Mouse (Mus musculus) heart, embryonic 14.5 days (tissue): ENCODE results near the gene Fzr1. TPM values are rescaled to one million over a fixed set of nuclear protein-coding genes. Genes with fewer than 3 reads are reported as not detected.
A peak's percentile ranks its signal among the peaks of the same experiment; 100 is the strongest.

Experiments
- ATAC-seq: fragments of 200-750 bp; cut with Nextera tagmentation; 2 replicates; pipeline ENCODE4 v1.8.0; 2017; ENCODE audit warnings: low read depth, moderate TSS enrichment; ENCODE audit not compliant: insufficient number of reproducible peaks, insufficient read depth, low FRiP score
- H3K27ac ChIP-seq, 2 experiments: fragments of 200-500 bp in 1 of 2; fragments of 300-500 bp in 1 of 2; sonication (generic) in 1 of 2; replicated peaks in 1 of 2; 2 replicates each; pipeline ENCODE4 v1.5.1; 2012 to 2014; ENCODE audit warnings: low read depth in 2 of 2, low read length in 2 of 2, control low read depth in 1 of 2, mild to moderate bottlenecking in 1 of 2, mixed read lengths in 1 of 2; ENCODE audit not compliant: control insufficient read depth in 1 of 2, insufficient read depth in 1 of 2
- H3K27me3 ChIP-seq: fragments of 300-500 bp; sonication (generic); 2 replicates; pipeline ENCODE4 v1.6.1; 2014; ENCODE audit warnings: mild to moderate bottlenecking, low read length, control low read depth; ENCODE audit not compliant: control insufficient read depth, insufficient read depth
- H3K36me3 ChIP-seq: fragments of 300-500 bp; sonication (generic); 2 replicates; pipeline ENCODE4 v1.6.1; 2014; ENCODE audit warnings: mild to moderate bottlenecking, control low read depth, low read length, mixed read lengths; ENCODE audit not compliant: control insufficient read depth, insufficient read depth
- H3K4me1 ChIP-seq, 2 experiments: fragments of 200-500 bp in 1 of 2; fragments of 300-500 bp in 1 of 2; sonication (generic) in 1 of 2; 2 replicates each; pipeline ENCODE4 v1.6.1; 2012 to 2014; ENCODE audit warnings: low read length in 2 of 2, control low read depth in 1 of 2, mixed read lengths in 1 of 2; ENCODE audit not compliant: control insufficient read depth in 2 of 2, insufficient read depth in 2 of 2
- H3K4me2 ChIP-seq: fragments of 300-500 bp; sonication (generic); 2 replicates; pipeline ENCODE4 v1.6.1; 2014; ENCODE audit warnings: mild to moderate bottlenecking, low read length
- H3K4me3 ChIP-seq, 2 experiments: fragments of 200-500 bp in 1 of 2; fragments of 300-500 bp in 1 of 2; sonication (generic) in 1 of 2; 2 replicates each; pipeline ENCODE4 v1.5.1; 2012 to 2014; ENCODE audit warnings: low read length in 2 of 2, mild to moderate bottlenecking in 2 of 2, control low read depth in 1 of 2, low read depth in 1 of 2, moderate library complexity in 1 of 2; ENCODE audit not compliant: control insufficient read depth in 1 of 2, insufficient read depth in 1 of 2
- H3K9ac ChIP-seq: fragments of 300-500 bp; sonication (generic); 2 replicates; pipeline ENCODE4 v1.6.1; 2014; ENCODE audit warnings: mild to moderate bottlenecking, low read length
- H3K9me3 ChIP-seq: fragments of 300-500 bp; sonication (generic); 2 replicates; pipeline ENCODE4 v1.6.1; 2016; ENCODE audit warnings: low read length, control low read depth; ENCODE audit not compliant: control insufficient read depth
- WGBS: fragments of 180-500 bp; shearing (Covaris S2); extraction: QIAGEN DNeasy Blood & Tissue Kit; methylation state at CpG from one replicate; pipeline ENCODE4 v1.1.7; 2014; 5-methylcytosine and 5-hydroxymethylcytosine counted together
- polyA plus RNA-seq: library from polyadenylated mRNA; unstranded; fragments of >200 nt; fragmentation: Nextera tagmentation; extraction: Ambion mirVana; gene quantifications from 2 replicates; pipeline ENCODE4 v1.2.1, GENCODE M21; 2014

Gene Fzr1
- polyA plus RNA-seq, 1 experiment from 2014 or later: 64.6 TPM

DNA sequence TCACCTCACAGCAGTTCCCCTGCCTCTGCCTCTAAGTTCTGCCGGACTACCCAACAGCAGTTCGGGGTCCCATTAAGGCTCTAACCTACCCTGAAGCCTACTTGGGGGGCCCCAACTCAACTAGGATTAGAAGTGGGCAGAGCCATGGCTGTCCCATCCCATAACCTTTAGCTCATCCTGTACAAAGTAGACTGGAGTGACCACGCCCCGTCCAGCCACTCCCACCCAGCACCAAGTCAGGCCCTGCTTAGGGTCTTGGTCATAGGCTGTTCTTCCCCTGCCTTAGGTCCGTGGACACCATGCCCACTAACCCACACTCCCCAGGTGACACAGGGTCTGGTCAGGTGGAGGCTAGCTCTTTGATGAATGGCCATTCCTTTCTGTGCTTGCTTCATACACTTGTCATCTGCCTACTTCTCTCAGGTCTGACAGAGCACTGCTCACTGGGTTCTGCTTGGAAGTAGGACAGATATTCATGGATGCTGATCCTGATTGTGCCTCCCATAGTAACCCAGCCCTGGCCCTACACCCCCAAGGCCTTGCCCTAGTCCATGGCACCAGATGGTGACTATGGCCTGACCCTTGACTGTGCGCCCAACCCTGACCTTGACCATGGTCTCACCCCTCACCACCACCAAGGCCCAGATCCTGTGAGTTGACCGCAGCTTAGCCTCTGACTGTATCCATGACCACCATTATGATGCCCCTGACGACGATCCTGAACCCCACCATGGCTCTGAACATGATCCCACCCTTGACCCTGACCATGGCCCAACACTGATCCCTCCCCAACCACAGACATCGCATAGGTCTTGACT lies 41.0 kb upstream of the Fzr1 start:
- Histone ChIP-seq H3K4me3 (no peak overlapping the region), H3K9me3 (no peaks in the 10 kb centered on the region), H3K36me3 (peaks cover 34% of the 10 kb centered on the region), H3K4me1 (peaks cover 30 to 53% of the 10 kb centered on the region in 2 experiments), H3K4me2 (no peak overlapping the region), H3K9ac (peak overlapping the region; percentile 28; the same call in 1 of the 2 replicates), H3K27me3 (no peaks in the 10 kb centered on the region), H3K27ac (no peak overlapping the region)
- ATAC-seq: no peak
- 92% methylated on average over 10 of the region's 10 CpGs for WGBS

DNA sequence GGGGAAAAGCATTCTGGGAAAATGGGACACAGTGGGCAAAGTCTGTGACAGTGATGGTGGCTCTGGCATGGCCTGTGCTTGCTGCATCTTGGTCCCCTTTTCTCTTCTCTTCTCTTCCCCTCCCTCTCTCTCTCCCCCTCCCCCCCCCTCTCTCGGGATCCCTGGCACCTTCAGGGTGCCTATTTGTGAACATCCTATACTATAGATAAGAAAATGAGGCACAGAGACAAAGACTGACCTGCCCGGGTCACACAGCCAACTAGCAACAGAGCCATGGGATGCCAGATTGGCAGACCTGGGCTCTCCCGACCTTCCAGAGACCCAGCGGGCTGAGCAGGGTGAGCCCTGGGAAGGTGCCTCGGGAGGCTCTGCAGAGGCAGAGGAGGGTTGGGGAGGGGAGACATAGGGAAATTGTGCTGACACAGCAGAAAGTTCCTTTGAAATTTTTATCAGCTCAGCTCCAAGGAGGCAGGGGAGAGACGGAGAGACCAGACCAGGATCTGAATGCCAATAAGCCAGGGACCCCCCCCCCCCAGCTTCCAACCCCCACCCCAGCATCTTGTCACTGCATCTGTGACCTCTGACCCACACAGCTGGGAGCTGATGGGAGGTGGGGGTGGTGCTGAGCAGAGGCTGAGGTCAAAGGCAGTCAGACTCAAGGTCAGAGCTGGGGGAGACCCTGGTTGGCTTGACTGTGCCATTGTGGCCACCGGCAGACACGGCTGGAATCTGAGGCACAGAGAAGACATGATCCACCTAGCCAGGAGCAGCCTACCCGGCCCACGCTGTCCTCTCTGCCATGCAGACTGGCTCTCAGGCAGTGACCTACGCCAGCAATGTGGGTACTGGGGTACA lies 40.1 kb upstream of the Fzr1 start:
- Histone ChIP-seq H3K4me3 (no peak overlapping the region), H3K4me2 (no peak overlapping the region), H3K36me3 (peaks cover 34% of the 10 kb centered on the region), H3K27me3 (no peaks in the 10 kb centered on the region), H3K9ac (peak overlapping the region; percentile 28; the same call in 1 of the 2 replicates), H3K9me3 (no peaks in the 10 kb centered on the region), H3K4me1 (peaks cover 37 to 53% of the 10 kb centered on the region in 2 experiments), H3K27ac (no peak overlapping the region)
- no peak for ATAC-seq
- WGBS: 37% methylated on average over 11 of the region's 11 CpGs

DNA sequence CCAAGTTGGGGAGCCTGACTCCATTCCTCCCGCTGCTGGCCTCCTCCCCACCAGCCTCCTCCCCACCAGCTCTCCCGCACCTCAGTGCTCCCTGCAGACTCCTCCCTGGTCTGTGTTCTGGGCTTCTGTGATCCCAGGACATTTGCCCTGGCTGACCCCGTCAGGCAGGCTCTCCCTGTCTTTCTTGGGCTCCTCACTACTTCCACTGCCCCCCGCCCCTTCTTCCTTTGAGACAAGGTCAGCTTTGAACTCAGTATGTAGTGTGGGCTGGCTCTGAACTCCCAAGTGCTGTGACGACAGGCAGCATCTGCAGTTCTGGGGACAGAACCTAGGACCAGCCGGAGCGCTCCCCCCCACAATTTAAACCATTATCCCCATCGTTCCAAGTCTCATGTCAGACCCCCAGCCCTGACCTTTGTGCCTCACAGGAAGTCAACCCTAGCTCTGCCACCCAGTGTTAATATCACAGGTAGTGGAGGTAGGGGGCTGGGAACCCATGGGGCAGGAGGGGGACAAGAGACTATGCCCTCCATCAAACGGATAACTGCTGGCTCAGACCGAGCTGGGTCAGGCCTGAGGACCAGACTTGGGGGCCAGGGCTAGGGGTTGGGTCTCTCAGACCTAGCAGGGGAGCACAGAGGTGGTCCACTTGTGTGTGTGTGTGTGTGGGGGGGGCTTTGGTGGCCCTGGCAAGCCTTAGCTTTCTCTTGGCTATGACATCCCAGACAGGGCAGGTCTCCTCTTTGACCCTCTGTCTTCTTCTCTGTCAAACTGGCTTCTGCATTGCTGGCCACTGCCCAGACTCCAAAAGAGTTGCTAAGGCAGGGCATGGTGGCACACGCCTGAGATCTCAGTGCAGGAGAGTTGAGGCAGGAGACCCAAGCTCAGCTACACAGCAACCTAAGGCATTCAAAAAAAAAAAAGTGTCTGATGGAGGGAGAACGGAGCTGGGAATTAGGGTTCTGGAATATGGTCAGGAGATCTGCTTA lies 39.2 kb upstream of the Fzr1 start:
- peak overlapping the region in 1 of 2 experiments; percentile 31; a peak in 3 of 4 replicates for H3K4me3 ChIP-seq
- H3K4me1 ChIP-seq: peaks cover 45 to 63% of the 10 kb centered on the region in 2 experiments
- peak overlapping the region; percentile 68 for H3K9ac ChIP-seq
- H3K27ac ChIP-seq: peak overlapping the region in 1 of 2 experiments; percentile 59; a peak in 2 of 4 replicates
- no peak for ATAC-seq
- H3K27me3 ChIP-seq: no peaks in the 10 kb centered on the region
- no peaks in the 10 kb centered on the region for H3K9me3 ChIP-seq
- H3K4me2 ChIP-seq: peak overlapping the region; percentile 73
- WGBS: 56% methylated on average over 12 of the region's 12 CpGs
- peaks cover 40% of the 10 kb centered on the region for H3K36me3 ChIP-seq

DNA sequence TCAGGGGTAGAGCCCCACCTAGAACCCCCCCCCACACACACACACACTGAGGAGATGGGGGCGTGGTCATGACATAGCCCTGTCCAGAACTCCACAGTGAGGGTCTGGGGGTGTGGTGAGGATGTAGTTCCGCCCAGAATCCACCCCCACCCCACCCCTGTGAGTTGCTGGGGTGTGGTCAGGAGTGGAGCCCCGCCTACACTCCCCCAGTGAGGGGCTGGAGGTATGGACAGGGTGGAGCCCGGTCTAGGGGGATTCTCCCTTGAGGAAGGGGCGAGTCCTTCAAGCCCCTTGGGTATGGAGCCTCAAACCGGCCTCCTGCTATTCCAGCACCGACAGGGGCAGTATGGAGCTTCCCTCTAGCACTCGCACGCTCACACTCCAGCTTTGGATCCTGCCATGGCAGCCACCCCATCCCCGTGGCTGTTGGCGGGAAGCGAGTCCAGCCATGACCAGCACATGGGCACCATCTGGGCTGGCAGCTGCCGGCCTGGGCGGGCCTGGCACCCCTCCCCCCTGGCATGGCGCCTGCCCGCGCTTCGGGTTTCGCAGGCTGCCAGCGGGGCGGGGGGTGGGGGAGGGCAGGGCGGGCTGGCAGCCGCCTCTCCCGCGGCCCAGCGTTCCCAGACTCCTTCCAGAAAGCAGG lies 38.4 kb upstream of the Fzr1 start:
- peaks cover 53 to 71% of the 10 kb centered on the region in 2 experiments for H3K4me1 ChIP-seq
- ATAC-seq: peak; percentile 34

DNA sequence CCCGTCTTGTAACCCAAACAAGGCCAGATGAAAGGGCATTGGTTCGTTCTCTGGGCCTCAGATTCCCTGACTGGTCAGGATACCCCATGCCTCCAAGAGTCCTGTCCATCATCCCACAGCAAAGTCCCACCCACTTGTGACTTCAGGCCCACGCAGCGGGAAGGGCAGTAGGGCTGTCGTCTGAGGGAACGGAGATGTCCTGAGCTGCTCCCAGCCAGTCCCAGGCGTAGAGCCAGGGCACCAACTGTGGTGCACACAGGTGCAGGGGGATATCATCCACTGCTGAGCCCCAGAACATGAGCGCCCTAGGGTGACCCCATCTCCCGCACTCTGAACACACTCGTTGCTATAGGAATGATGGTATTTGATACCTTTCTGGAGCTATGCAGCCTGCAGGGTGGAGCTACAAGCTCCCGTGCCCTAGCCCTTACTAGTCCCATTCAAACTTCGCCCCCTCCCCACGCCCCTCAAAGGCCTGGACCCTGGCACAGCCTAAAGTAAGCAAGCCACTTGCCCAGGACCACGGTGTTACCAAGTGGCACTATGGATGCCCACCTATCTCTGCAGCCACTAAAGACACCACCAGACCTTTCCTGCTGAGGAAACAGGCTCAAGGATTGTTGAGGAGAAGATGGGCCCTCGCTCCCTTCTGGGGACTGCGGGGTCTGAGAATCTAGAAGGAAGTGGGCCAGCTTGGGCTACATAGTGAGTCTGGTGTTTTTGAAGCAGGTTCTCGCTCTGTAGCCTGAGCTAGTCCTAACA lies 37.4 kb upstream of the Fzr1 start:
- Histone ChIP-seq H3K9me3 (no peaks in the 10 kb centered on the region), H3K9ac (no peak overlapping the region), H3K4me2 (no peak overlapping the region), H3K27me3 (no peaks in the 10 kb centered on the region), H3K4me3 (no peak overlapping the region), H3K4me1 (peaks cover 61 to 81% of the 10 kb centered on the region in 2 experiments), H3K27ac (no peak overlapping the region; a peak in 1 of 4 replicates), H3K36me3 (peaks cover 42% of the 10 kb centered on the region)
- ATAC-seq: no peak
- WGBS: 73% methylated on average over 17 of the region's 17 CpGs

More for the DNA sequence above, 38.4 kb upstream of the Fzr1 start:
- 4% methylated on average over 23 of the region's 26 CpGs for WGBS
- H3K4me3 ChIP-seq: peak overlapping the region; percentile 31 to 32
- H3K9ac ChIP-seq: peak overlapping the region; percentile 68
- H3K9me3 ChIP-seq: no peaks in the 10 kb centered on the region
- H3K27me3 ChIP-seq: no peaks in the 10 kb centered on the region
- peak overlapping the region; percentile 73 for H3K4me2 ChIP-seq
- H3K36me3 ChIP-seq: peaks cover 42% of the 10 kb centered on the region
- H3K27ac ChIP-seq: peak overlapping the region in 1 of 2 experiments; percentile 59; a peak in 2 of 4 replicates

DNA sequence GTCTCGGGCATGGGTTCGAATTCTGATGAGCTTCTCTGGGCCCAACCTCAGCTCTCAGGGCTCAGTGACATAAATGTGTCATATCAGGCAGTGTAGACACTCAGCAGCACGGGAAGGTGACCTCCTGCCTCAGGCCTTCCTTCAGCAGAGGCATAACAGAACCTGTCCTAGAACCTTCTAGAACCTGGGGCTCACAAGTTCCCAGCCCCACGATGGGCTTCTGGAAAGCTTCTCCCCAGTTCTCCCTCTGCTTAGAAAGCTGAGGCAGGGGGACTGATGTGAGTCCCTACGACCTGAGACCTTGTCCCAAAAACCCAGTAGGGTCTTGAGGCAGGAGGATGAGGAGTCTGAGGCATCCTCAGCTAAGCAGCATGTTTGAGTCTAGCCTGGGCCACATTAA lies 36.8 kb upstream of the Fzr1 start:
- H3K4me3 ChIP-seq: no peak overlapping the region
- H3K36me3 ChIP-seq: peaks cover 37% of the 10 kb centered on the region
- H3K27me3 ChIP-seq: no peaks in the 10 kb centered on the region
- H3K9me3 ChIP-seq: no peaks in the 10 kb centered on the region
- H3K4me1 ChIP-seq: peaks cover 65 to 86% of the 10 kb centered on the region in 2 experiments
- WGBS: 85% methylated on average over 5 of the region's 5 CpGs
- H3K27ac ChIP-seq: no peak overlapping the region
- H3K4me2 ChIP-seq: no peak overlapping the region
- H3K9ac ChIP-seq: no peak overlapping the region
- ATAC-seq: no peak
